Mouse (Mus musculus) small intestine, adult 2 months (tissue): Measurements from ENCODE around the gene Rpl12. TPM values are rescaled to one million over a fixed set of nuclear protein-coding genes. Genes with fewer than 3 reads are reported as not detected.
A peak's percentile ranks its signal among the peaks of the same experiment; 100 is the strongest.

ENCODE experiments used
- H3K27ac ChIP-seq: fragments of 200-500 bp; 2 replicates; pipeline ENCODE4 v1.5.1; 2012; ENCODE audit warnings: low read depth, low read length, control low read depth, inconsistent platforms; ENCODE audit not compliant: insufficient read depth
- H3K27me3 ChIP-seq: fragments of 200-500 bp; 2 replicates; pipeline ENCODE4 v1.6.1; 2012; ENCODE audit warnings: mild to moderate bottlenecking, moderate library complexity, low read length, inconsistent platforms; ENCODE audit not compliant: control insufficient read depth, insufficient read depth
- H3K36me3 ChIP-seq: fragments of 200-500 bp; 2 replicates; pipeline ENCODE4 v1.6.1; 2012; ENCODE audit warnings: mild to moderate bottlenecking, low read length, control low read depth, inconsistent platforms; ENCODE audit not compliant: control insufficient read depth, insufficient read depth
- H3K4me1 ChIP-seq: fragments of 200-500 bp; 2 replicates; pipeline ENCODE4 v1.6.1; 2012; ENCODE audit warnings: low read length, inconsistent platforms, mixed read lengths; ENCODE audit not compliant: control insufficient read depth, insufficient read depth, insufficient read length
- H3K4me3 ChIP-seq: fragments of 200-500 bp; 2 replicates; pipeline ENCODE4 v1.5.1; 2012; ENCODE audit warnings: low read depth, mild to moderate bottlenecking, control low read depth, inconsistent platforms, low read length, moderate library complexity
- CTCF ChIP-seq: fragments of 200-500 bp; IDR thresholded peaks from 2 replicates; pipeline ENCODE4 v1.5.1; 2012; ENCODE audit warnings: low read depth, mild to moderate bottlenecking, control low read depth, inconsistent platforms, low read length, moderate library complexity, mixed read lengths; ENCODE audit not compliant: insufficient replicate concordance, insufficient read length; ENCODE audit errors: extremely low read depth
- POLR2A ChIP-seq: fragments of 200-500 bp; IDR thresholded peaks from 2 replicates; pipeline ENCODE4 v1.6.1; 2012; ENCODE audit warnings: low read depth, mild to moderate bottlenecking, control low read depth, inconsistent platforms, low read length, moderate library complexity
- WGBS: fragments of 180-500 bp; shearing (Covaris S2); methylation state at CpG from one replicate; pipeline ENCODE4 v1.1.7; 2018; 5-methylcytosine and 5-hydroxymethylcytosine counted together
- polyA plus RNA-seq: library from polyadenylated mRNA; depleted of rRNA; stranded (reverse); fragments of >200 nt; gene quantifications from 2 replicates; pipeline ENCODE4 v1.2.3, GENCODE M21; 2012; rRNA removed

Rpl12 gene
- 80.3 and 161 TPM in 2 replicates for polyA plus RNA-seq

DNA sequence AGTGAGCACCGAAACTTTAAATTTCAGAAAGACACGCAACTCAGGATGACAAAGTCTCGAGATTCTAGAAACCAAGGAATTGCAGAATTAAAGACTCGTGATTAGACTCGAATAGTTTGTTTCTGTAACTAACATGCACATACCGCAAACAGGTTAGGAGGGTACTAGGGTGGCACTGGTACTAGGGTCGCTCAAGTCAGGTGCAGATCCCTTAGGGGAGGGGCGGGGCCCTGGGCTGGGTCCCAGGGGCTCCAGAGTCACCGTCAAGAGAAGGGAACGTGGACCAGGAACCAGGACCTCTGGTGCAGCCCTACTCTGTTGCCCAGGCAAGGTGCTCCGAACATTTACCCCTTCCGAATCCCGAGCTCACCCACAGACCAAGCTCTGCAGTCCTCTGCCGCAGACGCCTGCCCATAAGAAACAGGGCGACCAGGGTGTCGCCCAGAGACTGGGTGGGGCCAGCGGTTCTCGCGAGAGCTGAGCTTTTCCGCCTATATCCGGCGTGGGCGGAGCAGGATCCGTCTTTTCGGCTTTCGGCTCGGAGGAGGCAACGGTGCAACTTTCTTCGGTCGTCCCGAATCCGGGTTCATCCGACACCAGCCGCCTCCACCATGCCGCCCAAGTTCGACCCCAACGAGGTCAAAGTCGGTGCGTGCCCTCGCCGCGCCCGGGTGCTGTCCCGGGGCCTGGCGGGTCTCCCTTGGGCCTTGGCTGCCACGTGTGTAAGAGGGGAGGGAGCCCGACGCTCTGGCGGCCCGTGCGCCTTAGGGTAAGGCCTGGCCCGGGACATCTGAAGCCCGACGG is at the start of gene Rpl12, which contains the start of gene Lrsam1:
Gene Rpl12, plus strand, starts transcription at position 368 of the 804 bp plus-strand sequence.
Gene Lrsam1, minus strand, starts transcription at position 423 of the 804 bp plus-strand sequence.
- 1% methylated on average over 55 of the region's 55 CpGs for WGBS
- Histone ChIP-seq H3K27ac (peak within 1 kb of the TSS; percentile 50), H3K27me3 (no peaks in the 10 kb centered on the region), H3K4me3 (peak within 1 kb of the TSS; percentile 73), H3K4me1 (peaks cover 5% of the 10 kb centered on the region), H3K36me3 (peaks cover 32% of the 10 kb centered on the region)
- TF ChIP-seq CTCF (no peak), POLR2A (peak; percentile 76)

DNA sequence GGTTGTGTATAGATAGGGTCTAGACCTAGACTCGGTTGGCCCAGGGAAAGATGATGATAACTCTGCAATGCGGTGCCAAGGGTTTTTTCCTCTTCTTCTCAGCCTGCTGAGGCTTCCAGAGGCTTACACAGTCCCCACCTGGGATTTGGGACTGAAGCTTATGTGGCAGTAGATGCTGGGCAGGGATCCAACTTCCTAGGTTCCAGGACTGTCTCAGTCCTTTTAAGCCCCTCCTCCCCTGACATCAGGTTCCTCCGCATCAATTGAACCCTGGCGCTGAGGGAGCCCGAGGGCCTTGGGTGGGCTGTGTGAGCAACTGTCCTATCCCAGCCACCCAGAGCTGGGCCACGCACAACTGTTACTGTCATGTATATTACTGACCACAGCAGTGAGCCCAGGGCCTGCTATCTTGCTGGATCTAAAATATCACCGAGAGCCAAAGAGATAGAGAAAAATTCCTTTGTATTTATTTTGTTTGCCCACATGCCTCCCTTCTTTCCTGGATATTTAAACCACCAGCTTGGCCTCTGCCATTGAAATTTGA is 49.6 kb upstream of the Rpl12 start:
- Histone ChIP-seq H3K36me3 (peaks cover 20% of the 10 kb centered on the region; the same call in 1 of the 2 replicates), H3K27ac (no peak overlapping the region), H3K4me1 (peaks cover 8% of the 10 kb centered on the region), H3K4me3 (no peak overlapping the region), H3K27me3 (no peaks in the 10 kb centered on the region)
- WGBS: 86% methylated on average over 7 of the region's 7 CpGs
- TF ChIP-seq POLR2A: no peak

DNA sequence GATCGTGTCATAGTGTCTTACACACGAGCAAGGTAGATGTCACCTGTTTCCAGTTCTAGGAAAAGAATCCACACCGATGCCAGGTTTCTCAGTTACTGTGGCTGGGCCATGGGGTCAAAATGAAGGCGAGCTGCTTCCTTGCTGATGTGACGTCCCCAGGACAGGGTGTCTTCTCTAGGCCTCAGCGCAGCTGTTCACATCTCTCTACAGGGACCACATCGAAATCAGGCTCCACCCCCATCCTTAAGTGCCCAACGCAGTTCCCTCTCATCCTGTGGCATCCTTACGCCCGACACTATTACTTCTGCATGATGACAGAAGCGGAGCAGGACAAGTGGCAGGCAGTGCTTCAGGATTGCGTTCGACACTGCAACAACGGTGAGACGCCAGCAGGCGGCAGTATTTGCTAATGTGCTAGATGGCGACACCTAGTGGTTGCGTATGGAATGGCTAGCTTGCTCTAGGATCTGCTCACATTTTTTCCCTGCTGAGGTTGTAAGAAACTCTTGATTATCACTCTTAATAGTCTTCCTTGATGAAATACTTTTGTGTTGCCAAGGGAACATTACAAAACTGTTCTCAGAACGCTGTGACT is 49.1 kb upstream of the Rpl12 start:
- WGBS: 32% methylated on average over 19 of the region's 19 CpGs
- Histone ChIP-seq H3K27ac (no peak overlapping the region), H3K4me3 (no peak overlapping the region), H3K4me1 (peaks cover 11% of the 10 kb centered on the region), H3K36me3 (peaks cover 19% of the 10 kb centered on the region; the same call in 1 of the 2 replicates), H3K27me3 (no peaks in the 10 kb centered on the region)
- TF ChIP-seq POLR2A (no peak), CTCF (peak; percentile 100)

DNA sequence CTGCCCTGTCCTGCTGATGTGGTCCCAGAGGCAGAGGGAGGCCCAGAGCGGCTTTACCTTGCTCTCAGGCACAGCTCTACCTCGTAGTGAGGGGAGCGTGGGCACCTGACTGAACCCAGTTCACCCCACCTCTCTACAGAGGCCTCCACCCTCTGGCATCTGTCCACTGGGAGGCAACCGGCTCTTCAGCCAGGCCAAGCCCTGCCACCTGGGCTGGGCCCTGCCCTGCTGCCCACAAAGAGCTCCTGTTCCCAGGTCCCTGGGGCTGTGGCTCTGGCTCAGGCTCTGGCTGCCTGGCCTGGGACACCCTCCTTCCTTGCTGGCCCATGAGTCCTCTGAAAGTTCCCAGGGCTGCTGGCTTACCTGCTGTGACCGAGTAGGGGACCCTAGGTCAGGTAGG is 47.0 kb upstream of the Rpl12 start:
- TF ChIP-seq CTCF (no peak), POLR2A (no peak)
- Histone ChIP-seq H3K36me3 (peaks cover 20% of the 10 kb centered on the region), H3K27ac (peak overlapping the region; percentile 51; the same call in 1 of the 2 replicates), H3K4me3 (no peak overlapping the region), H3K4me1 (peaks cover 11% of the 10 kb centered on the region), H3K27me3 (no peaks in the 10 kb centered on the region)
- WGBS: 57% methylated on average over 5 of the region's 5 CpGs

DNA sequence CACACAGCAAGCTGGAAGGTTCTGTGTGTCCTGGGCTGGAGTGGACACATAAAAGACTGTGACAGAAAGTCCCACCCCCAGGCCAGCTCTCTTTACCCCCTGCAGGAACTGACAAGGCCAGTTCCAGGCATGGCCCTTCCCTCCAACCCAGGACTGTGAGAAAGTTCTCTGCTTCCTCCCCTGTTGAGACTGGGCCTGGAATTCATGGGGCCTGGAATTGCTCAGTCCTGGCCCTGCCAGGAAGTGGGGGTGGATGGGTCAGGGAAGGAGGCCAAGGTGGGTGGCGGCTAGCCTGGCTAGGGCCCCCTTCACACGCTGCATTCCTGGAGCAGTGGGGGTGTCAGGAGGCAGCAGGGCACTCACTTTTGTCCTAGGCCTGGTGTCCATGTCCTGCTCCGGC is 46.5 kb upstream of the Rpl12 start:
- Histone ChIP-seq H3K27me3 (no peaks in the 10 kb centered on the region), H3K27ac (peak overlapping the region; percentile 51; the same call in 1 of the 2 replicates), H3K4me1 (peaks cover 11% of the 10 kb centered on the region), H3K4me3 (no peak overlapping the region), H3K36me3 (peaks cover 25% of the 10 kb centered on the region)
- TF ChIP-seq CTCF (no peak), POLR2A (no peak)
- 71% methylated on average over 3 of the region's 3 CpGs for WGBS

DNA sequence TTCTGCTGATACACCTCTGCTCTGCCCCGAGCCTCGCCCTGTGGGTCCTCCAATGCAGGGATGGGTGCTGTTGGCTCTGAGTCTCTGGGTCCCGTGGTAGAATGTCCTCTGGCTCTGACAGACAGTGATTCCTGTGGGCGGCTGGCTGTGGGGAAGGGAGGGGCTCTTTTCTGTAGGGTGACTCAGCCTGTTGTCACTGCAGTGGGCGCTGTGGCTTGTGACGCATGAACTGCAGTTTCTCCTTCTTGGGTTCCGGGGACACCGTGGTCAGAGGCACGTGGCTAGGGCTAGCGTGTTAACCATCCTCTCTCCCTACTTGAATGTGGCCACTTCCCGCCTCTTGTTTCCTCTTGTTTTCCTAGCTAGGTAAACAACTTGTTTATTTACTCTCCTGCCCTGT is 43.8 kb upstream of the Rpl12 start:
- Histone ChIP-seq H3K4me3 (no peak overlapping the region), H3K27me3 (no peaks in the 10 kb centered on the region), H3K36me3 (peaks cover 28% of the 10 kb centered on the region), H3K4me1 (peaks cover 11% of the 10 kb centered on the region), H3K27ac (no peak overlapping the region)
- WGBS: 69% methylated on average over 11 of the region's 11 CpGs
- TF ChIP-seq CTCF (no peak), POLR2A (no peak)

DNA sequence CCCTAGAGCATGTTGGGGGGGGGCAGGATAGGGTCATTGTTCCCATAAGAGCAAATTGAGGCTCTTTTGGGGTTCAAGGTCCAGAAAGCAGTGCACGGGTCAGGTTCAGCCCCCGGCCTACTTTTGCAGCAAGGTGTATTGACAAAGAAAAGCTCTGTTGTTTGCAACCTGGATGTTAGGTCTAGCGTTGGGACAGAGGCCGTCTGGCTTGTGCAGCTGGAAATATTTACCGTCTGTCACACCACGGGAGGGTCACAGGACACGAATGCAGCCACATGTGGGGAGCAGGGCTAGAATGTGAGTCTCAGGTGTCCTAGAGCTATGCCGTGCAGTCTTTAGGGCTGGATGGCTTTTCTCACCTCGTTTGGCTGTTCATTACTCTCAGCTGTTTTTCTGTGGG is 43.0 kb upstream of the Rpl12 start:
- TF ChIP-seq POLR2A (no peak), CTCF (no peak)
- H3K36me3 ChIP-seq: peaks cover 34% of the 10 kb centered on the region
- WGBS: 80% methylated on average over 9 of the region's 9 CpGs
- no peak overlapping the region for H3K27ac ChIP-seq
- peaks cover 11% of the 10 kb centered on the region for H3K4me1 ChIP-seq
- H3K4me3 ChIP-seq: no peak overlapping the region
- no peaks in the 10 kb centered on the region for H3K27me3 ChIP-seq
